Comparison of ENCODE assay signal across 8 mouse cellular contexts in genomic region chr4:70409994-70410721, GRCm38 (mm10). TPM values are rescaled to one million over a fixed set of nuclear protein-coding genes. Genes with fewer than 3 reads are reported as not detected.
DNase-seq lines count a peak whose midpoint lies in the region; ATAC-seq and TF ChIP-seq lines count a peak whose summit lies in the region.

Gene Cdk5rap2 (minus strand): TSS chr4:70410443.

- peak within 1 kb of the TSS; percentile 65 for H3K4me2 ChIP-seq in kidney, embryonic 14.5 days (replicated peaks; ENCODE audit: low read depth, low read length)
- H3K4me2 ChIP-seq in limb, embryonic 15.5 days, result peak within 1 kb of the TSS; percentile 50

- under 1% methylated on average over 54 of the region's 55 CpGs for WGBS in kidney, embryonic 14.5 days
- WGBS in limb, embryonic 15.5 days, result under 1% methylated on average over 51 of the region's 55 CpGs

- ATAC-seq in kidney, embryonic 14.5 days (ENCODE audit: low FRiP score, low TSS enrichment), result peak; percentile 99
- ATAC-seq in limb, embryonic 15.5 days (ENCODE audit: insufficient number of reproducible peaks, low FRiP score, low TSS enrichment, low read depth), result peak; percentile 98

- H3K4me3 ChIP-seq in bone marrow macrophage, adult 2 months (ENCODE audit: insufficient read depth, low read length), result peak within 1 kb of the TSS; percentile 96
- peak within 1 kb of the TSS; percentile 86 for H3K4me3 ChIP-seq in embryonic fibroblast, embryonic 13.5 days (ENCODE audit: insufficient read depth, low read length)
- H3K4me3 ChIP-seq in kidney, embryonic 14.5 days (ENCODE audit: low read length), result peak within 1 kb of the TSS; percentile 78
- H3K4me3 ChIP-seq in limb, embryonic 15.5 days, result peak within 1 kb of the TSS; percentile 59

- peaks cover 4% of the 10 kb centered on the region for H3K4me1 ChIP-seq in bone marrow macrophage, adult 2 months (ENCODE audit: control insufficient read depth, insufficient read depth, low read length)
- peaks cover 2% of the 10 kb centered on the region for H3K4me1 ChIP-seq in embryonic fibroblast, embryonic 13.5 days (ENCODE audit: control insufficient read depth, insufficient read depth, low read length)
- H3K4me1 ChIP-seq in kidney, embryonic 14.5 days (ENCODE audit: control insufficient read depth, insufficient read depth, low read length), result peaks cover 11% of the 10 kb centered on the region
- H3K4me1 ChIP-seq in limb, embryonic 15.5 days, result peaks cover 27% of the 10 kb centered on the region

- no peaks in the 10 kb centered on the region for H3K27me3 ChIP-seq in kidney, embryonic 14.5 days (ENCODE audit: control insufficient read depth, insufficient read depth, low read length)
- no peaks in the 10 kb centered on the region for H3K27me3 ChIP-seq in limb, embryonic 15.5 days

- DNase-seq in A20 (ENCODE audit: low read depth, low spot score), result peak; percentile 96
- DNase-seq in heart, adult 9 months (ENCODE audit: low spot score in 2 of 2), result peak; percentile 94 to 97
- DNase-seq in monocyte, adult 2 months (ENCODE audit: low read depth in 1 of 2, low spot score in 2 of 2), result peak; percentile 91 to 92
- peak; percentile 94 to 95 for DNase-seq in spleen, postnatal 36 days (ENCODE audit: low spot score in 2 of 2)

- TF ChIP-seq POLR2A in bone marrow macrophage, adult 2 months (IDR thresholded peaks at IDR 0.05; ENCODE audit: borderline replicate concordance, low read depth, low read length), result no peak
- peak; percentile 63 for TF ChIP-seq POLR2A in embryonic fibroblast, embryonic 13.5 days (IDR thresholded peaks at IDR 0.05; ENCODE audit: low read depth, low read length)

- H3K9me3 ChIP-seq in kidney, embryonic 14.5 days (ENCODE audit: control insufficient read depth, low read length), result no peaks in the 10 kb centered on the region
- H3K9me3 ChIP-seq in limb, embryonic 15.5 days, result no peaks in the 10 kb centered on the region

- peak within 1 kb of the TSS; percentile 82 for H3K9ac ChIP-seq in kidney, embryonic 14.5 days (ENCODE audit: low read depth, low read length)
- H3K9ac ChIP-seq in limb, embryonic 15.5 days, result peak within 1 kb of the TSS; percentile 78

- TF ChIP-seq CTCF in bone marrow macrophage, adult 2 months (IDR thresholded peaks at IDR 0.05; ENCODE audit: low read depth, low read length), result no peak
- no peak for TF ChIP-seq CTCF in embryonic fibroblast, embryonic 13.5 days (IDR thresholded peaks at IDR 0.05; ENCODE audit: borderline replicate concordance, insufficient read depth, low read length)

- no peaks in the 10 kb centered on the region for H3K36me3 ChIP-seq in kidney, embryonic 14.5 days (ENCODE audit: control insufficient read depth, insufficient read depth, low read length)
- no peaks in the 10 kb centered on the region for H3K36me3 ChIP-seq in limb, embryonic 15.5 days

- H3K27ac ChIP-seq in bone marrow macrophage, adult 2 months (ENCODE audit: insufficient read depth, low read depth, low read length), result peak within 1 kb of the TSS; percentile 27
- H3K27ac ChIP-seq in embryonic fibroblast, embryonic 13.5 days (ENCODE audit: insufficient read depth, low read length), result peak within 1 kb of the TSS; percentile 44; the same call in 1 of the 2 replicates
- peak within 1 kb of the TSS; percentile 59; the same call in 1 of the 2 replicates for H3K27ac ChIP-seq in kidney, embryonic 14.5 days (ENCODE audit: low read depth, low read length)
- peak within 1 kb of the TSS; percentile 88 for H3K27ac ChIP-seq in limb, embryonic 15.5 days

RNA-seq across cellular contexts. Expression of gene Cdk5rap2, which starts in this region (rescaled TPM):
- polyA plus RNA-seq in bone marrow macrophage, adult 2 months (2012; ENCODE audit: insufficient read depth, insufficient read length, missing spikeins), result 14.6 and 21.1 TPM in 2 replicates
- polyA plus RNA-seq in embryonic fibroblast, embryonic 13.5 days (2011; ENCODE audit: insufficient read length, low read depth, missing spikeins), result 23.8 and 33.3 TPM in 2 replicates
- polyA plus RNA-seq in kidney, embryonic 14.5 days (2014; fragmentation: Nextera tagmentation; extraction: Ambion mirVana), result 16.4 and 22.2 TPM in 2 replicates
- polyA plus RNA-seq in limb, embryonic 15.5 days (2015; fragmentation: Nextera tagmentation; extraction: Ambion mirVana), result 16.3 and 17.2 TPM in 2 replicates

Comparison
In these comparisons a context has a peak if more than half of its experiments do, and no peak if none do; other contexts are left out.
1. Peak in every context shown above with its lines: DNase-seq, ATAC-seq, H3K4me3 ChIP-seq and H3K27ac ChIP-seq.
2. H3K27ac ChIP-seq: peak in every context shown above with its lines; median percentile 88 in limb, embryonic 15.5 days; 59 in kidney, embryonic 14.5 days; 44 in embryonic fibroblast, embryonic 13.5 days; 27 in bone marrow macrophage, adult 2 months.